Mouse (Mus musculus): ENCODE data around the gene Upp1. TPM values are rescaled to one million over a fixed set of nuclear protein-coding genes. Genes with fewer than 3 reads are reported as not detected.
"Not testable (repeated sequence)": the region's sequence is repeated elsewhere in the genome, so short reads cannot be mapped to it uniquely, and the experiment has no call there.

The Upp1 gene
- polyA plus RNA-seq, 1 experiment from 2014 or later = 21.9 TPM

GRCm38 (mm10) chr11:9145113-9145512, 27.2 kb downstream of the Upp1 start:
- H3K27ac ChIP-seq (ENCODE audit: low read depth, low read length) = no peak overlapping the region
- WGBS (ENCODE audit: insufficient replicate concordance) = 76% methylated on average over 2 of the region's 2 CpGs
- H3K9ac ChIP-seq (ENCODE audit: low read depth, low read length) = no peak overlapping the region
- H3K9me3 ChIP-seq (replicated peaks; ENCODE audit: control insufficient read depth, low read length) = no peaks in the 10 kb centered on the region
- no peaks in the 10 kb centered on the region for H3K27me3 ChIP-seq (ENCODE audit: control insufficient read depth, insufficient read depth, low read length)
- H3K36me3 ChIP-seq (ENCODE audit: control insufficient read depth, insufficient read depth, low read length) = no peaks in the 10 kb centered on the region
- no peak overlapping the region for H3K4me3 ChIP-seq (ENCODE audit: low read depth, low read length)
- no peak for ATAC-seq (replicated peaks; ENCODE audit: insufficient number of reproducible peaks, low FRiP score, low TSS enrichment)
- H3K4me1 ChIP-seq (ENCODE audit: control insufficient read depth, insufficient read depth, low read length) = no peaks in the 10 kb centered on the region
- no peak overlapping the region for H3K4me2 ChIP-seq

GRCm38 (mm10) chr11:9146115-9146514, 28.2 kb downstream of the Upp1 start:
- H3K4me2 ChIP-seq = no peak overlapping the region
- H3K4me3 ChIP-seq (ENCODE audit: low read depth, low read length) = no peak overlapping the region
- no peaks in the 10 kb centered on the region for H3K36me3 ChIP-seq (ENCODE audit: control insufficient read depth, insufficient read depth, low read length)
- no peak overlapping the region for H3K27ac ChIP-seq (ENCODE audit: low read depth, low read length)
- no peak overlapping the region for H3K9ac ChIP-seq (ENCODE audit: low read depth, low read length)
- no peaks in the 10 kb centered on the region for H3K27me3 ChIP-seq (ENCODE audit: control insufficient read depth, insufficient read depth, low read length)
- H3K4me1 ChIP-seq (ENCODE audit: control insufficient read depth, insufficient read depth, low read length) = no peaks in the 10 kb centered on the region
- H3K9me3 ChIP-seq (replicated peaks; ENCODE audit: control insufficient read depth, low read length) = no peaks in the 10 kb centered on the region
- 81% methylated on average over 4 of the region's 4 CpGs for WGBS (ENCODE audit: insufficient replicate concordance)
- no peak for ATAC-seq (replicated peaks; ENCODE audit: insufficient number of reproducible peaks, low FRiP score, low TSS enrichment)

DNA sequence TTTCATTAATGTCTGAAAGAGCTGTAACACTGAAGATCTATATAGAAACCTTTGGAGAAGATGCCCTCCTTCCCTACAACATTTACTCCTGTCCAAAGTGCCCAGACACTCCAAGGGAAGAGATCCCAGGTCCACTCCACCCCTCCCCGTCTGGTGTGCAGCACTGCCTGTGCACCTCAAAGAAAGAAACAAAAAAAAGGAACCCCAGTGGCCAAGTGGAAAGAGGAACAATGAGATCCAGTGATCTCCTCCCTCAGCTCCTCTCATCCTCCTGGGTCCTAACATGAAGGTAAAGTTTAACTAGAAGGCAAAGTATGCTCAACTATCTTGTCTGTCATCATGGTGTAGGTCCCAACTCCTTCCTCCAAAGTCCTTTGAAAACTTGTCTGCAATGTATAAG, 28.8 kb downstream of the Upp1 start:
- Histone ChIP-seq H3K4me1 (ENCODE audit: control insufficient read depth, insufficient read depth, low read length) (no peaks in the 10 kb centered on the region), H3K36me3 (ENCODE audit: control insufficient read depth, insufficient read depth, low read length) (no peaks in the 10 kb centered on the region), H3K4me2 (no peak overlapping the region), H3K9ac (ENCODE audit: low read depth, low read length) (no peak overlapping the region), H3K27ac (ENCODE audit: low read depth, low read length) (no peak overlapping the region), H3K9me3 (replicated peaks; ENCODE audit: control insufficient read depth, low read length) (no peaks in the 10 kb centered on the region), H3K27me3 (ENCODE audit: control insufficient read depth, insufficient read depth, low read length) (no peaks in the 10 kb centered on the region), H3K4me3 (ENCODE audit: low read depth, low read length) (no peak overlapping the region)
- 68% methylated on average over 1 of the region's 1 CpGs for whole genome bisulfite sequencing (ENCODE audit: insufficient replicate concordance)
- ATAC-seq (replicated peaks; ENCODE audit: insufficient number of reproducible peaks, low FRiP score, low TSS enrichment) = no peak

GRCm38 (mm10) chr11:9148206-9148605, 30.3 kb downstream of the Upp1 start:
- Histone ChIP-seq H3K9ac (ENCODE audit: low read depth, low read length) (no peak overlapping the region), H3K27ac (ENCODE audit: low read depth, low read length) (no peak overlapping the region), H3K4me3 (ENCODE audit: low read depth, low read length) (no peak overlapping the region), H3K9me3 (replicated peaks; ENCODE audit: control insufficient read depth, low read length) (no peaks in the 10 kb centered on the region), H3K4me1 (ENCODE audit: control insufficient read depth, insufficient read depth, low read length) (no peaks in the 10 kb centered on the region), H3K4me2 (no peak overlapping the region), H3K36me3 (ENCODE audit: control insufficient read depth, insufficient read depth, low read length) (no peaks in the 10 kb centered on the region), H3K27me3 (ENCODE audit: control insufficient read depth, insufficient read depth, low read length) (no peaks in the 10 kb centered on the region)
- no peak for ATAC-seq (replicated peaks; ENCODE audit: insufficient number of reproducible peaks, low FRiP score, low TSS enrichment)
- WGBS (ENCODE audit: insufficient replicate concordance) = 67% methylated on average over 2 of the region's 2 CpGs

- H3K4me3 ChIP-seq (ENCODE audit: low read depth, low read length); H3K36me3 ChIP-seq (ENCODE audit: control insufficient read depth, insufficient read depth, low read length); H3K9ac ChIP-seq (ENCODE audit: low read depth, low read length); H3K27me3 ChIP-seq (ENCODE audit: control insufficient read depth, insufficient read depth, low read length); H3K4me1 ChIP-seq (ENCODE audit: control insufficient read depth, insufficient read depth, low read length); H3K27ac ChIP-seq (ENCODE audit: low read depth, low read length); ATAC-seq (replicated peaks; ENCODE audit: insufficient number of reproducible peaks, low FRiP score, low TSS enrichment); H3K9me3 ChIP-seq (replicated peaks; ENCODE audit: control insufficient read depth, low read length); H3K4me2 ChIP-seq: not testable (repeated sequence)
- 74% methylated on average over 25 of the region's 25 CpGs for WGBS (ENCODE audit: insufficient replicate concordance)
Observed at GRCm38 (mm10) chr11:9150403-9150802, 32.5 kb downstream of the Upp1 start.

DNA sequence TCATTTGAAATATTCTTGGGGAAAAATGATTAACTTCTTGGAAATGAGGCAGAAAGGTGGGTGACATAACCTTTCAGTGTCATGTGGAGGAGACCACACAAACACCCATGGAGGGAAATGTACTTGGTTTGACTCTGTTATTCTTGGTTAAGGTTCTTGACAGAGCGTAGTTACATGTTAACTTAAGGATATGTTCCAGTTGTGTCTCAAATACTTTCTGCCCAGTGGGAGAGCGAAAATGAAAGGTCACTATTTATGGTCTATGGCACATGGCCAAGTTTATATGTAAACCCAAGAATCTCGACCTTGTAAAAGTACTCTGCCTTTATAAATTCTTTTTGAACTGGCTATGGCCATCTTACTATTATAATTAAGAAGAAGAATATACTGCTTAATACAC, 42.0 kb downstream of the Upp1 start:
- H3K4me3 ChIP-seq (ENCODE audit: low read depth, low read length) = no peak overlapping the region
- WGBS (ENCODE audit: insufficient replicate concordance) = 63% methylated on average over 3 of the region's 3 CpGs
- no peak overlapping the region for H3K4me2 ChIP-seq

GRCm38 (mm10) chr11:9167331-9167730, 49.4 kb downstream of the Upp1 start:
- no peak overlapping the region for H3K4me2 ChIP-seq
- no peak overlapping the region for H3K27ac ChIP-seq (ENCODE audit: low read depth, low read length)
- H3K9ac ChIP-seq (ENCODE audit: low read depth, low read length) = no peak overlapping the region
- no peaks in the 10 kb centered on the region for H3K9me3 ChIP-seq (replicated peaks; ENCODE audit: control insufficient read depth, low read length)
- no peak for ATAC-seq (replicated peaks; ENCODE audit: insufficient number of reproducible peaks, low FRiP score, low TSS enrichment)
- no peak overlapping the region for H3K4me3 ChIP-seq (ENCODE audit: low read depth, low read length)
- H3K36me3 ChIP-seq (ENCODE audit: control insufficient read depth, insufficient read depth, low read length) = no peaks in the 10 kb centered on the region
- 84% methylated on average over 2 of the region's 2 CpGs for WGBS (ENCODE audit: insufficient replicate concordance)
- H3K27me3 ChIP-seq (ENCODE audit: control insufficient read depth, insufficient read depth, low read length) = no peaks in the 10 kb centered on the region
- no peaks in the 10 kb centered on the region for H3K4me1 ChIP-seq (ENCODE audit: control insufficient read depth, insufficient read depth, low read length)

More for the DNA sequence above, 42.0 kb downstream of the Upp1 start:
- Histone ChIP-seq H3K4me1 (ENCODE audit: control insufficient read depth, insufficient read depth, low read length) (no peaks in the 10 kb centered on the region), H3K27me3 (ENCODE audit: control insufficient read depth, insufficient read depth, low read length) (no peaks in the 10 kb centered on the region), H3K9ac (ENCODE audit: low read depth, low read length) (no peak overlapping the region), H3K27ac (ENCODE audit: low read depth, low read length) (no peak overlapping the region), H3K36me3 (ENCODE audit: control insufficient read depth, insufficient read depth, low read length) (no peaks in the 10 kb centered on the region), H3K9me3 (replicated peaks; ENCODE audit: control insufficient read depth, low read length) (no peaks in the 10 kb centered on the region)
- no peak for ATAC-seq (replicated peaks; ENCODE audit: insufficient number of reproducible peaks, low FRiP score, low TSS enrichment)

- H3K9me3 ChIP-seq (replicated peaks; ENCODE audit: control insufficient read depth, low read length) = no peaks in the 10 kb centered on the region
- H3K27ac ChIP-seq (ENCODE audit: low read depth, low read length) = no peak overlapping the region
- H3K9ac ChIP-seq (ENCODE audit: low read depth, low read length) = no peak overlapping the region
- WGBS (ENCODE audit: insufficient replicate concordance) = 69% methylated on average over 1 of the region's 1 CpGs
- H3K27me3 ChIP-seq (ENCODE audit: control insufficient read depth, insufficient read depth, low read length) = no peaks in the 10 kb centered on the region
- no peaks in the 10 kb centered on the region for H3K36me3 ChIP-seq (ENCODE audit: control insufficient read depth, insufficient read depth, low read length)
- no peak for ATAC-seq (replicated peaks; ENCODE audit: insufficient number of reproducible peaks, low FRiP score, low TSS enrichment)
- H3K4me1 ChIP-seq (ENCODE audit: control insufficient read depth, insufficient read depth, low read length) = no peaks in the 10 kb centered on the region
- H3K4me2 ChIP-seq = no peak overlapping the region
- no peak overlapping the region for H3K4me3 ChIP-seq (ENCODE audit: low read depth, low read length)
Observed at GRCm38 (mm10) chr11:9181477-9181876, 63.6 kb downstream of the Upp1 start.

All from heart, embryonic 11.5 days (tissue).